Mouse (Mus musculus) hindbrain, postnatal 0 days (tissue): ENCODE measurements around the gene Stat5a. TPM values are rescaled to one million over a fixed set of nuclear protein-coding genes. Genes with fewer than 3 reads are reported as not detected.

Source experiments
- ATAC-seq: fragments of 200-750 bp; cut with Nextera tagmentation; 2 replicates; pipeline ENCODE4 v1.8.0; 2017; ENCODE audit warnings: mild to moderate bottlenecking, moderate TSS enrichment, moderate library complexity
- DNase-seq: peaks from one replicate; pipeline ENCODE4 v3.0.0-alpha.2; 2015; ENCODE audit warnings: low spot score
- H3K27ac ChIP-seq: fragments of 300-500 bp; sonication (generic); 2 replicates; pipeline ENCODE4 v1.5.1; 2014; ENCODE audit warnings: mild to moderate bottlenecking
- H3K27me3 ChIP-seq: fragments of 300-500 bp; sonication (generic); 2 replicates; pipeline ENCODE4 v1.6.1; 2014; ENCODE audit warnings: low read length, mixed read lengths; ENCODE audit not compliant: insufficient read depth
- H3K36me3 ChIP-seq: fragments of 300-500 bp; sonication (generic); 2 replicates; pipeline ENCODE4 v1.6.1; 2014; ENCODE audit warnings: low read length, mixed read lengths; ENCODE audit not compliant: insufficient read depth
- H3K4me1 ChIP-seq: fragments of 300-500 bp; sonication (generic); 2 replicates; pipeline ENCODE4 v1.6.1; 2014; ENCODE audit warnings: antibody characterized with exemption, low read length, mixed read lengths; ENCODE audit not compliant: insufficient read depth
- H3K4me2 ChIP-seq: fragments of 300-500 bp; sonication (generic); 2 replicates; pipeline ENCODE4 v1.6.1; 2014; ENCODE audit warnings: low read depth, mild to moderate bottlenecking, low read length, moderate library complexity, mixed read lengths
- H3K4me3 ChIP-seq: fragments of 300-500 bp; sonication (generic); 2 replicates; pipeline ENCODE4 v1.5.1; 2014; ENCODE audit warnings: low read length
- H3K9ac ChIP-seq: fragments of 300-500 bp; sonication (generic); replicated peaks from 2 replicates; pipeline ENCODE4 v1.6.1; 2014; ENCODE audit warnings: mild to moderate bottlenecking, low read length, moderate library complexity, mixed read lengths
- H3K9me3 ChIP-seq: fragments of 300-500 bp; sonication (generic); 2 replicates; pipeline ENCODE4 v1.6.1; 2016; ENCODE audit warnings: low read length, mixed read lengths
- CTCF ChIP-seq: IDR thresholded peaks from 2 replicates; pipeline ENCODE4 v1.5.1; 2016; ENCODE audit warnings: antibody characterized with exemption, control low read depth, low read depth
- WGBS: fragments of 180-500 bp; shearing (Covaris S2); extraction: QIAGEN DNeasy Blood & Tissue Kit; methylation state at CpG from one replicate; pipeline ENCODE4 v1.1.7; 2014; 5-methylcytosine and 5-hydroxymethylcytosine counted together
- polyA plus RNA-seq: library from polyadenylated mRNA; unstranded; fragments of >200 nt; fragmentation: Nextera tagmentation; extraction: Ambion mirVana; gene quantifications from 2 replicates; pipeline ENCODE4 v1.2.1, GENCODE M21; 2015
- total RNA-seq: library from RNA; depleted of rRNA; stranded (reverse); fragments of >200 nt; gene quantifications from 2 replicates; pipeline ENCODE4 v1.2.3, GENCODE M21; 2014

Stat5a gene
- total and polyA plus RNA-seq, 2 experiments from 2014 or later = 2.5 to 5.5 TPM

- no peak for DNase-seq
- no peaks in the 10 kb centered on the region for H3K4me1 ChIP-seq
- H3K27ac ChIP-seq = no peak overlapping the region
- no peak for TF ChIP-seq CTCF
- ATAC-seq = no peak
- no peak overlapping the region for H3K9ac ChIP-seq
- 74% methylated on average over 19 of the region's 20 CpGs for WGBS
- H3K4me2 ChIP-seq = no peak overlapping the region
- H3K4me3 ChIP-seq = no peak overlapping the region
- H3K27me3 ChIP-seq = no peaks in the 10 kb centered on the region
- peaks cover 47% of the 10 kb centered on the region for H3K36me3 ChIP-seq
- H3K9me3 ChIP-seq = no peaks in the 10 kb centered on the region
Observed at GRCm38 (mm10) chr11:100904580-100905351, 45.6 kb downstream of the Stat5a start.

DNA sequence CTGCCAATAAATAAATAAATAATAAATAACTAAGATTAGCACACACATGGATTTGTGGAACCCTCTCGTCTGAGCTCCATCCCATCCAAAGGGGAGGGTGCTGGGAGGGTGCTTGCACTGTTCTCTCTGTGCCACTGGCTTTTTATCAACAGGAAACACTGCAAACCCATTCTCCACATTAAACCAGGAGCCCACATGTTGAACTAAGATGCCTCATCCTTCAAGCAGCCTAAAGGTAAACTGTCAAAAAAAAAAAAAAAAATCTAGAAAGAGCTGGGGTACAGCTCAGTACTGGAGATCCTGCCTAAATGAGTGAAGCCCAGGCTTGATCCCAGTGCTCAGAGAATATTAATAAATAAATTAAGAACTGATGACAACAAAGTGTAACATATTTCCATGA is 46.8 kb downstream of the Stat5a start:
- ATAC-seq (no peak), DNase-seq (no peak)
- Histone ChIP-seq H3K9me3 (no peaks in the 10 kb centered on the region), H3K36me3 (peaks cover 45% of the 10 kb centered on the region), H3K27ac (no peak overlapping the region), H3K4me2 (no peak overlapping the region), H3K4me1 (no peaks in the 10 kb centered on the region), H3K9ac (no peak overlapping the region), H3K4me3 (no peak overlapping the region), H3K27me3 (no peaks in the 10 kb centered on the region)
- 79% methylated on average over 1 of the region's 1 CpGs for WGBS
- TF ChIP-seq CTCF = no peak

- WGBS = 92% methylated on average over 4 of the region's 4 CpGs
- Histone ChIP-seq H3K9ac (no peak overlapping the region), H3K36me3 (peaks cover 40% of the 10 kb centered on the region)
Observed at GRCm38 (mm10) chr11:100906885-100907284, 47.7 kb downstream of the Stat5a start.

DNA sequence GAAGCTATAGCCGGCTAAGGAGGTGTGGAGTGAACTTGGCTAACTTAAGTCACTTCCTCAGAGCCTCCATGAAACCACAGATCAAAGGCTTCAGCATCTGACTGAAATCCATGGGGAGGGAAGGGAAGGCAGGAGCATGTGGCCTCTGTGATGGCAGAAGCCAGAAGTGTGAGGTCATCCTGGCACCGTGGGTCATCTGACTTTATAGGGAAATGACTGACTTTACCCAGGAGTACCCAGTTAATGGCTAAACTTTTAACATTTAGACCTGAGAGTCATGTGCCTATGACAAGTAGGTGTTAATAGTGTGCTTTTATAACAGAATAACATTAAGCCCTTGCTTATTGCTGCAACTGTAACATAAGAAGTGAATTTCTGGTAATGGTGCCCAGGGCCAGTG is 49.0 kb downstream of the Stat5a start:
- no peak overlapping the region for H3K9ac ChIP-seq
- no peak overlapping the region for H3K27ac ChIP-seq
- no peak for DNase-seq
- H3K4me2 ChIP-seq = no peak overlapping the region
- H3K36me3 ChIP-seq = peaks cover 33% of the 10 kb centered on the region
- no peak for TF ChIP-seq CTCF
- H3K27me3 ChIP-seq = no peaks in the 10 kb centered on the region
- WGBS = 88% methylated on average over 2 of the region's 2 CpGs
- ATAC-seq = no peak
- no peaks in the 10 kb centered on the region for H3K9me3 ChIP-seq
- H3K4me1 ChIP-seq = no peaks in the 10 kb centered on the region
- H3K4me3 ChIP-seq = no peak overlapping the region

More at GRCm38 (mm10) chr11:100906885-100907284, 47.7 kb downstream of the Stat5a start:
- DNase-seq = no peak
- Histone ChIP-seq H3K27me3 (no peaks in the 10 kb centered on the region), H3K27ac (no peak overlapping the region), H3K4me3 (no peak overlapping the region), H3K9me3 (no peaks in the 10 kb centered on the region), H3K4me2 (no peak overlapping the region), H3K4me1 (no peaks in the 10 kb centered on the region)
- ATAC-seq = no peak
- TF ChIP-seq CTCF = no peak

DNA sequence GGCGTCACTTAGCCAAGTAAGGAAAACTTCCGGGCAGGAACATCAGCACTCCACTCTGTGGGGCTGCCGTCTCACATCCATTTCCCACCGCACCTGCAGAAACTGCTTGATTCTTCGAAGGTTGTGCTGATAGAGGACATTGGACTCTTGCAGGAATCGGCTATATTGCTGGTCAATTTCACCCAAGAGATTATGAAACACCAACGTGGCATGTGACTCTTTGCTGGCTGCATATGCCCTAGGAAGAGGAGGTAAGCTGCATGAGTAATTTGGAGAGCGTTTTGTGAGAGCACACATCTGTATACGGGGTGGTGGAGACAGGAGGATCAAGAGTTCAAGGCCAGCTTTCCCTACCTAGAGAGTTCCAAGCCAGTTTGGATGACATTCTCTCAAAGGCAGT is 49.4 kb downstream of the Stat5a start:
- ATAC-seq = no peak
- no peak for DNase-seq
- H3K4me2 ChIP-seq = no peak overlapping the region
- no peaks in the 10 kb centered on the region for H3K4me1 ChIP-seq
- no peak overlapping the region for H3K9ac ChIP-seq
- 90% methylated on average over 9 of the region's 9 CpGs for WGBS
- H3K27me3 ChIP-seq = no peaks in the 10 kb centered on the region
- peaks cover 28% of the 10 kb centered on the region for H3K36me3 ChIP-seq
- H3K27ac ChIP-seq = no peak overlapping the region
- no peaks in the 10 kb centered on the region for H3K9me3 ChIP-seq
- H3K4me3 ChIP-seq = no peak overlapping the region
- no peak for TF ChIP-seq CTCF

GRCm38 (mm10) chr11:100912401-100913155 is 53.4 kb downstream of the Stat5a start:
- ATAC-seq (no peak), DNase-seq (no peak)
- 91% methylated on average over 17 of the region's 17 CpGs for WGBS
- Histone ChIP-seq H3K4me2 (no peak overlapping the region), H3K27ac (no peak overlapping the region), H3K4me1 (no peaks in the 10 kb centered on the region), H3K4me3 (no peak overlapping the region), H3K9ac (no peak overlapping the region), H3K27me3 (no peaks in the 10 kb centered on the region), H3K9me3 (no peaks in the 10 kb centered on the region), H3K36me3 (peaks cover 4% of the 10 kb centered on the region; the same call in 1 of the 2 replicates)
- no peak for TF ChIP-seq CTCF

DNA sequence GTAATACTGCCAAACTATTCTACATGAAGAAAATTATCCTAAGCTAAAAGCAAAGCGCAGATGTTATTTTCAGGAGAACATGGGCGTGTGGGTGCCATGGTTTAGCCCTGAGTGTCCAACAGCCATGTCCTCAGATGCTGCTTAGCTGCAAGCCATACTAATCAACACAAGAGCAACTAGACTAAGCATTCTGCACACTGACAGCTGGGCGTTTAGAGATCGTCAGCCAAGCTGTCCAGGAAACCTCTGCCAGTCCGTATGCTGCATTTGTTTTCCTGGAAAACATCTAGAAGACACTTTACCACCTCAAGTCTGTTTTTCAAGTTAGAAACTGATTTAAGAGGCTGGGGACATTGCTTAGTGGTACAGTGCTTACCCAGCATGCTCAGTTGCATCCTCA is 55.3 kb downstream of the Stat5a start:
- no peak for TF ChIP-seq CTCF
- H3K36me3 ChIP-seq = 0 out of 2 replicates have a peak, but pooled peaks cover 4% of the 10 kb centered on the region
- no peak overlapping the region for H3K4me2 ChIP-seq
- H3K4me1 ChIP-seq = no peaks in the 10 kb centered on the region
- no peaks in the 10 kb centered on the region for H3K27me3 ChIP-seq
- no peaks in the 10 kb centered on the region for H3K9me3 ChIP-seq
- no peak for ATAC-seq
- no peak overlapping the region for H3K4me3 ChIP-seq
- DNase-seq = no peak
- no peak overlapping the region for H3K9ac ChIP-seq
- WGBS = 66% methylated on average over 5 of the region's 5 CpGs
- H3K27ac ChIP-seq = no peak overlapping the region
